Mouse (Mus musculus): Measurements from ENCODE around the gene Tenm2. TPM values are rescaled to one million over a fixed set of nuclear protein-coding genes. Genes with fewer than 3 reads are reported as not detected.

The Tenm2 gene
- total RNA-seq, 2 experiments from 2014 or later: 2.3 to 3.5 TPM

DNA sequence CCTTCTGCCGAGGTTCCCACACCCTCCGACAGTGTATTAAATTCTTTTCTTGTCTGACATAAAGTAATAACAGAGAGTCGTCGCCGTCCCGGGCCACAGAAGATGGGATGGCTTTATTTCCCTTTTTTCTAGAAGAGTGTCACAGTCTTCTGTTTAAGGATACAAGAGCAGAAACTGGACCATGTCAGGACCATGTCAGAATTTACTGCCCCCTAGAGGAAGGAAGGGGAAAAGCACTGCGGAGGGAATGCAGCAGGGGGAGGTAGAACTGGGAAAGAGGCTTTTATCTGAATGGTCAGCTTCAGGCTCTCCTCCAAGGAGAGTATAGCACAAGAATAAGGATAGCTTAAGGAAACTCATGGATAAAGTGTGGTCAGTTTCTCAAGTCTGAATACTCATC lies 745.7 kb downstream of the Tenm2 start:
- DNase-seq (ENCODE audit: low spot score in 2 of 2): no peak

DNA sequence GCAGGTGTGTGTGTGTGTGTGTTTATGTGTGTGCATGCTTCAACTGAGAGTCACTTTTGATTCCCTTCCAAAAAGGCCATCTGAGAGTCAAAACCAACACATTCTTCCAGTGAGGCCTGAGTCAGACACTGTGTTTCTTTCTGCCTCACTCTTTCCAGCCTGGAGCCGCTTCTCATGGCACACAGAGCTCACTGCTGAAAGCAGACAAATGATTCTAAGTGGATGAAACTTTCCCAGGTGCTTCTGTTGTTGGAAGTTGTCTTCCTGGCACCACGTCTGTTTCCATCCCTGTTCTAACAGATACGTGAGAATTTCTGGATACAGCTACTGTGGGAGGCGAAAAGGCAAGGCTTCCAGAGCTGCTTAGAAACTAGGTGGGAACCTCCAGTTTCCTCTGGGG lies 747.1 kb downstream of the Tenm2 start:
- DNase-seq (ENCODE audit: low spot score in 2 of 2): no peak

DNA sequence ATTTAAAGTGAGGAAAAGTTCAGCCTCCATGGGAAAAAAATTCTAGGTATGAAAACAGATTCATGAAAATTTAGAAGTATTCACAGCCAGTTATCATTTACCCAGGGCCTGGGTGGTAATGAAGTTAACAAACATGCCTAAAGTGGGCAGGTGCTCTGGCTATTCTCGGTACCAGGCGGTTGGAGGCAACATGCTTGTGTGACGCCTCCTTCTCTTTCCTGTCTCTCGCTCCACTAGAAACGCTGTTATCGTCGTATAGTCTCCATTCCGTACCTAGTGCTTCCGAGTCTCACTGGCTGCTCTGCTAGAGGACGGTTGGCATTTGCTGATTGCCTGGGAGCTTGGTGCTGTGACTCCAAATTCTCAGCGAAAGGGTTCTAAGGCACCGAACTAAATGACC lies 749.7 kb downstream of the Tenm2 start:
- DNase-seq (ENCODE audit: low spot score in 2 of 2): no peak

DNA sequence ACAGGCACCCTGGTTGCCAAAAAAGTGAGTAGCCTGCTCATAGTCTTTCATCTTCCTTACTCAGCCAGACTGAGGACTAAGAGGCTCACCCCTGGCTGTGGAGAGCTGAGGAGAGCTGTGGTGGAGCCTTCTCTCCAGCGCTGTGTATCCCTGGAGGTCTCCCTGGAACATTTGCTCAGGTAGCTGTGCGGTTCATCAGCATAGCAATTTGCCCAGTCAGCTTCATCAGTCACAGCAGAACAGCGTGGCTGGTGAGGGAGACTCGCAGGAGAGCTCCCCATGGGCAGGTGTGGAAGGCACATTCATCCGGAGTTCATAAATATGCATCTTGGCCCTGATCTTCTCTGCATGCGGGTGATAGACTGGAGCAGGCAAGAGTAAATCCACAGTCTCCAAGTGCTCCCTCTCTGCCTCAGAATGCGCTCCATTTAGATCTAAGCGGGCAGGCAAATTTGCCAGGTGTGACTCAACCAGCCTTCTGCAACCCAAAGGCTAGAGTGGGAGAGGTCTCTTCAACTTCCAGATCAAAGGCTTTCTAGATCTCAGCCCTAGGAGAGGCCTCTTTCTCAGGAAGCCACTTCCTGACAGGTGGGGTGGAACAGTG lies 751.2 kb downstream of the Tenm2 start:
- no peak for DNase-seq (ENCODE audit: low spot score in 2 of 2)

DNA sequence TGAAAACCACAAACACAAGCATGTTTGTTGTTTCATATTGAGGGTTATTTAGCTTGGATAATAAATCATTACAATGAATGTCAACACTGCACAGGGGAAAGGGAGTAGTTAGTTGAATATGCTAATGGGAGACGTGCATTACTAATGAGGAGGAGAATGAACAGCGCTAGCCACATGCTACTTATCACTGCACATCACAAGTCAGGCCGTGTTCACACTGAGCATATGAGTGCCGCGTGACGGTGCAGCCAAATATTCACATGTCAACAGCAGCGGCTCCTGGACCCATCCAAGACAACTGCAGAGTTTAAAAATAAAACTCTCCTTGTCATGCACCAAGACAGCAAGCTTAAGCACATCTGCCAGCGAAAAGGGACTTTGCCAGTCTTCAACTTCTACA lies 753.6 kb downstream of the Tenm2 start:
- no peak for DNase-seq (ENCODE audit: low spot score in 2 of 2)

DNA sequence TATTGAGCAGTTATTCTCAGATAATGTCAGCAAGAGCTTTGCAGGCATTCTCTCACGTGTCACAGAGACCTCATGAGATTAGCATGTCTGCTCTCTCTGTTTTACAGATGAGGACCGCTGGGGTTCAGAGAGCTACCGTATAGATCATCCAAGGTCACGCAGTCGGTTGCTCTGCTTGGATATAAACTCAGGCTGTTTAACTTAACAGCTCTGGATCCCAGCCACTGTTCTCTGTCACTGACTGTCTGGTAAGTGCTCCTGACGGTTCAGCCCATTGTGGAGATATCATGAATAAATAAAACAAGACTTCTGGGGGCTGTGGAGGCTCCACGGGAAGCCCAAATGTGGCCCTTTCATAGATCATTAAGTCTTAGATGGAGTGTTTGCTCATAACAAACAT lies 754.2 kb downstream of the Tenm2 start:
- DNase-seq (ENCODE audit: low spot score in 2 of 2): no peak

DNA sequence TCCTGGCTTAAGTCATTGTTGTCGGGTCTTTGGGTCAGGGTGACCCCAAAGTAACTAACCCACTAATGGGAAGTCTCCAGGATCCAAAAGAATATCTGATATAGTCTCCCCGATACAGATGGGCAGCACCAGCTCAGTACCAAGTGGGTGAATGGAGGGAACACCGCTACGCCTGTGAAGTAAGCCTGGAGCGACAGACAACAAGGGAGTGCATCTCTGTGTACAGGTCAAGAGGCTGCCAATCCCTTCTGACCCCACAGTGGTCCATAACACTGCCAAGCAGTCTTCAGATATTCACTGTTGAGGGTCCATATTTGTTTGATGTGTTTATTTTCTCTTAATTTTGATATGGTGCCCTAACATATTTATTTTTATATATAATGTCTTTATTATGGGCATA lies 754.7 kb downstream of the Tenm2 start:
- no peak for DNase-seq (ENCODE audit: low spot score in 2 of 2)

DNA sequence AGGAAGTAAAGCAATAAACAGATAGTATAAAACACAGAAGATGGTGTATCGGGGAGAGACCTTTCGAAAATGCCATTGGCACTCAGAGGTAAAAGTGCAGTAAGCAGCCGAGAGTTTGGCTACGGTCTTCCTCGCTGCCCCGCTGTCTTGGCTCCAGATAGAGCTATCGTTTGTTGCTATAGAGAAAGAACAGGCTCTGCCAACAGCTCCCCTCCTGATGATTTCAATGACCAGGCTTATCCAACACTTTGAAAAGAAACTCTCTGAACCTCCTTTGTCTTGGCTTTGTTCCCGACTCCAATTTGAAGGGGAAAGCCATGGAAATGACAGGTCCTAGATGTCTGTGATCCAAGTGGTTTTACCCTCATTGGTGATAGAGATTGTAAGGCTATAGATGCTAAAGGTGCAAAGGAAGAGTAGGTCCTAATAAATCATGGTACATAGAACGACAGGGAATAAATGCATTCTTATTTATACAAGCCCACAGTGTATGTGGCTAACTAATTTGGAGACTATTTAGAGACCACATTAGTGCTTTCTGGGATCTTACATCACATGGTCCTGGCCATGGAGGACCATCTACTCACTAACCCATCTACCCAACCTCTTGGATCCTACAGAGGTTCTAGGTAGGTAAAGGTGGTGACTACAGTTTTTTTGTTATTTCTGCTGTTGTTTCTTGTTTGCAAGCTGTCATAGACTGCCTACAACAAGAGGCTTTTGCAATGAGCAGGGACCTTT lies 765.8 kb downstream of the Tenm2 start:
- no peak for DNase-seq (ENCODE audit: low spot score in 2 of 2)

DNA sequence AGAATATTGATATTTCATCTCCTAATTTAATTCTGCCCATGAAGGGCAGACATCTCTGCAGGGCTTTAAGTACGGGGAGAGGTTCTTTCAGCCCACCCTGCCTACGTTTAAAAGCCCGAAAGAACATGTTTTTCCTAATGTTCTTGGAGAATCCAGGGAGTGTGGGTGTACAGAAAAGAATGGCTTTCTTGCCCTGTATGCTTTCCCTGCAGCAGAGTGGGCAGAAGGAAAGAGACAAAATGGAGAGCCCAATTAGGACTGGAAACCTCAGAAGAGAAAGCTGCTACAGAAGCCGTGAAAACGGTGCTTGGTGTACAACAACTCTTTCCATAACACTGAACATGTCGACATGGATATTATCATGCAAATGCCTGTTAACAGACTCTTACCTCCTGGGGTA lies 777.3 kb downstream of the Tenm2 start:
- no peak for DNase-seq (ENCODE audit: low spot score in 2 of 2)

DNA sequence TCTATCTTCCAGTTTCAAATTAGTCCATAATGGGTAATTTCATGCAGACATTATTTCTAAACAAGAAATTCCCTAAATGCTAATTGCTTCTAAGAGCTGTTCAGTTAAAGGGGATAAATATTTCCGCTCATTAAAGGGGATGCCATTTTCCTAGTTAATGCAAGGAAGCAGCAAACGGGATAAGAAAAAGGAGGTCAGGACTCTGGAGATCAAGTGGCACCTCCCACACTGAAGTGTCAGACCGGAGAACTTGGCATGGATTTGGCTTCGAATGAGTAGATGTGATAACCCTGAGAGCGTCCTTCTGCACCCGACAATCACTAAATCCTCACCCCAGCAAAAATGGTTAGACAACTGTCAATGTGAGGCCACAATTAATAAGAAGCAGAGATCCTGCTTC lies 781.7 kb downstream of the Tenm2 start:
- DNase-seq (ENCODE audit: low spot score in 2 of 2): no peak

DNA sequence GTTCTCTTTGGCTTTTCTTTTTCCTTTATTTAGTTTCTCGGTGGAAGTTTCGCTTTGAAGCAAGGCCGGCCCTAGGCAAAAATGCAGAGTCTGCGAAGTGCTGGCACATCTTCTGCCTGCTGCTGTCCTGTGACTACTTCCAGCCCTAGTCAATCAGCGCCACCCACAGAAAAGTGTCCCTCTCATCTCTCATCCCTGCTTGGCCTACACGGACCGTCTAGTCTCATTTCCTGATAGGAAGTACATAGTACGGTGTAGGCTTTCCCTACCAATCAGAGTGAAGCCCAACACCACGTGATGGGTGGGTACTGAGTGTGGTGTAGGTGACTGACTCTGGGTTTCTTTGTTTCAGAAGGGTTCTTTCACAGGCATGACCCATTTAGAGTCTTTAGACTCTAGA lies 783.3 kb downstream of the Tenm2 start:
- no peak for DNase-seq (ENCODE audit: low spot score in 2 of 2)

DNA sequence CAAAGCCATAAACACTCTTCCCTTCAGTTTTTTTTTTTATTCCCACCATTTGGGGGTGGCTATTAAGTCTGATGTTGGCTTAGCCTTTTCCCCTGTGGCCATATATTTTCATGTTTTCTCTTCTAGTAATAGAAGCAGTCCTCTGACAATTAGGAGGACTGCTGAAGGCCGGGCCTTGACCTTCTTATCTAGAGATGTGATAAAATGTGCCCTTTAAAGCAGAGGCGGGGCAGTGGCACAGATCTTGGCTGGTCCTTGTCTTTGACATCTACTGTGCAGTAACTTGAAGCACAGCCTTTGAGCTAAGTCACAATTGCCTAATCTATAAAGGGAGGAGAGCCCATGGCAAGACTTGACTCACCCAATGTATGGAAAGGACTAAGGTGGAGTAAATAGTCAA lies 789.4 kb downstream of the Tenm2 start:
- no peak for DNase-seq (ENCODE audit: low spot score in 2 of 2)

DNA sequence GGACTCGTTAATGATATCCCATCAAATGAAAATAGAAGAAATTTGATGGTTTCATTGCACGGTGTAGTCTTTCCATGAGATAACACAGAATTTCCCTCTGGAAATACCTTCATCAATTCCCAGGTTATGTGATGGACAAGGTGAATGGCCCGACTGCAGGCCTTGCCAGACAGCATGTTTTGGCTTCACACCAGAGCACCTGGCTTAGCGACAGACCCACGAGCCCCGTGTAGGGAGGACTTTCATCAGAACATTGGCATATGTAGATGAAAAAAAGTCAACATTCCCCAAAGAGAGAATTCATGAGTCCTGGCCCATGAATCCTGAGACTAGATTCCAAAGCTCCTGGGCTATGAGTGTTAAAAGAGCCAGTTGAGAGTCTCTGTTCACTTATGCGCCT lies 791.9 kb downstream of the Tenm2 start:
- DNase-seq (ENCODE audit: low spot score in 2 of 2): no peak

DNA sequence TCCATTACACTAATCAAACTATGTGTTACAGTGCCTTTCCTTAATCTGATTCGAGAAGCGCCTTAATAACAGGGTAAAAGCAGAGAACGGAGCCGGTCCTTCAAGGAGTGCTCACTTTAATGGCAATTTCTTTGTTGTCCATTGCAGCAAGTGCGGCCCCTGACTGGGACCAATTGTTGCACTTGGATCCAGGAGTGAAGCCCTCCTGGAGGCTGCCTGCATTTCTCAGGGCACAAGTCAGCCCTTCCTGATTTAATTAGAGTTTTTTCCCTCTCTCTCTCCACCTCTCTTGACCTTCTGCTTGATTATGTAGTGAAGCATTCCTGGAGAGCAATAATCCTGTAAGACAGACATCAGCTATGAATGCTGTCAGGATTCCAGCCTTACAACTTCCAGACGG lies 794.0 kb downstream of the Tenm2 start:
- DNase-seq (ENCODE audit: low spot score in 2 of 2): no peak

DNA sequence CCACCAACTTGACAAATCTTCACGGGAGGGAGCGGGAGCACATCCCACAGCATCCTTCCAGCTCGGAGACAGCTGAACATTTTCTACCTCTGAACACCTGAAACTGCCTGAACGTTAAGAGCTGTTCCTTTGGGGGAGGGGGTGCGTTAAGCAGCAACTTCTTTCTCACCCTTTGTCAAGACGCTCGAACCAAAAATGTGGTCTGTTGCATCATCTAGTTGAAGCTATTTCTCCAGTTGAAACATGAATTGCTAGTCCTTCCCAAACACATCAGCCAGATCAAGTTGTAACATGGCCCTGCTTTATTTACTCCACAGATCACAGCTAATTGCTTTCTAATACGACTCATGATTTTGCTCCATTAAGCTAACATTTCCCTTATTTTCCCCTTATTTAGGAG lies 799.5 kb downstream of the Tenm2 start:
- no peak for DNase-seq (ENCODE audit: low spot score in 2 of 2)

DNA sequence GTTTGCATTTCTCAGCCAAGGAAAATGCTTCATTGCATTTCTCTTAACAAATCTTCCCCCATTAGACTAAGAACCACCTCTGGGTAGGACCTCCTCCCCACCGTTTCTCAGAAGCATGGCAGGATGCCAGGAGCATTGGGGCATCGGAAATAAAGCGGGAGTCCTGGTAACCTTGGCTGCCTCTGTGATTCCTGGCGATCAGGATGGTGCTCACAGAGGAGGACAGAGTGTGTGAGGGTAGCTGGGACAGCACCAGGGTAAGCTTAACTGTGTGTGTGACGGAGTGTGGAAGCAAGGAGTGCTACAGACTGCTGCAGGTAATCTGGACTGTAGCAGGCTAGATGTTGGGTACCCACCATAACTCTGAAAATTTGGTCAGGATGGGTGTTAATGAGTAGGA lies 806.8 kb downstream of the Tenm2 start:
- no peak for DNase-seq (ENCODE audit: low spot score in 2 of 2)

DNA sequence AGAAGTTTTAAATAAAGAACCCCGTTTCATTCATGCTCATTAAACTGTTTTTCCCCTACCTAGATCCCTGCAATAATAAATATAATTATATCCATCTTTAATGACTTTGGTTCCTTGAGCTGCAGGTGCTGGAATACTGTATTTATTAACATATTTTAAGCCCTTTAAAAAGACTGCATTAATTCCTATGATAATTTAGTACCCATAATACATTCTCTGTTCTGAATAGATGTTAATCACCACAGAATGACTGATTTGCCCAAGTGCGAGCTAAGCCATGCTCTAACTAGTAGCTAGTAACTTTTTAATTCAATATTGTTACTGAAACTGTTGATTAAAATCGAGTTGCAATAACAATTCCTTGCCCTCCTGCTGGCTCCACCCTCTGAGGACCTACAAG lies 810.8 kb downstream of the Tenm2 start:
- no peak for DNase-seq (ENCODE audit: low spot score in 2 of 2)

DNA sequence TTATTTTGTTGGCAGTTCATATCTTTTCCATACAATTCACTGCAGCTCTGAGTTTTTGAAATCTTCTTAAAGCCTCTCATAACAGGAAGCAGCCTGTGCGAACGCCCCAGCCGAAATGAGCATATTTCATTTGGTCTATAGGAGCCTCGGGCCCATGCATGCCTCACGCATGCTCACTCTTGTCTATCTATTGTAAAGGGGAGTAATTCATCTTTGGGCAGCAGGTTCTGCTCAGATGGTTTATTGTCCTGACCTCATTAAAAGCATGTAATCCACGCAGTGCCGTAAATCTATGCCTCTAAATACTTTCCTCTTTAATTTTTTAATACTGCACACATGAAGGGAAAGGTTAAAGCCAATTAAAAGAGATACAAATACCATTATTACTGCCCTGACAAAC lies 815.7 kb downstream of the Tenm2 start:
- DNase-seq (ENCODE audit: low spot score in 2 of 2): no peak

DNA sequence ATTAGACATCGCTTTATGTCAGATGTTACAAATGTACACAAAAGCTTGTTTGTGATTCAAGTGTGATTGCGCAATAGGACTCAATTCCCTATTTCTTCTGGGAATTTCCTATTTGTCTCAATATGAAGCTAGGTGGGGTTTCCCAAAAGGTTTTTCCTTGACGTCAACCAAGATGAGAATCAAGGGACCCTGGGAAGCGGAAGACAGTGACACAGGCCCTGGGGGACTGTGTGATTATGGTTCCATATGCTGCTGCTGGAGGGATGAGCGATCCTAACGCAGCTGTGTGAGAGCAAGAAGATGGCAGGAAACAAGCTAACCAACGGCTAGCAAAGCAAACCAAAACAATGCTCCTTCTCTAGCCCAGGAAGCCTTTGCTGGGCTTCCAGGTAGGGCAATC lies 820.5 kb downstream of the Tenm2 start:
- no peak for DNase-seq (ENCODE audit: low spot score in 2 of 2)

DNA sequence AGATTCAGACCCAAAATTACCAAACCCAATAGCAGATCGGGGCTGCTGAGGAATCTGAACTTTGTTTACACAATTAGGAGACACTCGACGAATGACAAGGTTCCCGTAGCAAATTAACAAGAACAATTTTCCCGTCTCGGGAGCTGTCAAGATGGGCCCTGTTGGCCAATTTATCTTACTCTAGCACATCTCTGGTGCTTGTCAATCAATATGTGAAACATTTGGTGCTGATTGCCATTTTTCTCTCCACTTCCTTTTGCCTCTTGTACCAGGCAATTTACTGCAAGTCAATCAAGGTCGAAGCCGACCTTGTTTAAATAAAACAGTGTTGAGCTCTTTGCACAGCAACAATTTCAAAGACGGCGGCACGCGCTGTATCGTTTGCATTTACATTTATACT lies 824.9 kb downstream of the Tenm2 start:
- no peak for DNase-seq (ENCODE audit: low spot score in 2 of 2)

DNA sequence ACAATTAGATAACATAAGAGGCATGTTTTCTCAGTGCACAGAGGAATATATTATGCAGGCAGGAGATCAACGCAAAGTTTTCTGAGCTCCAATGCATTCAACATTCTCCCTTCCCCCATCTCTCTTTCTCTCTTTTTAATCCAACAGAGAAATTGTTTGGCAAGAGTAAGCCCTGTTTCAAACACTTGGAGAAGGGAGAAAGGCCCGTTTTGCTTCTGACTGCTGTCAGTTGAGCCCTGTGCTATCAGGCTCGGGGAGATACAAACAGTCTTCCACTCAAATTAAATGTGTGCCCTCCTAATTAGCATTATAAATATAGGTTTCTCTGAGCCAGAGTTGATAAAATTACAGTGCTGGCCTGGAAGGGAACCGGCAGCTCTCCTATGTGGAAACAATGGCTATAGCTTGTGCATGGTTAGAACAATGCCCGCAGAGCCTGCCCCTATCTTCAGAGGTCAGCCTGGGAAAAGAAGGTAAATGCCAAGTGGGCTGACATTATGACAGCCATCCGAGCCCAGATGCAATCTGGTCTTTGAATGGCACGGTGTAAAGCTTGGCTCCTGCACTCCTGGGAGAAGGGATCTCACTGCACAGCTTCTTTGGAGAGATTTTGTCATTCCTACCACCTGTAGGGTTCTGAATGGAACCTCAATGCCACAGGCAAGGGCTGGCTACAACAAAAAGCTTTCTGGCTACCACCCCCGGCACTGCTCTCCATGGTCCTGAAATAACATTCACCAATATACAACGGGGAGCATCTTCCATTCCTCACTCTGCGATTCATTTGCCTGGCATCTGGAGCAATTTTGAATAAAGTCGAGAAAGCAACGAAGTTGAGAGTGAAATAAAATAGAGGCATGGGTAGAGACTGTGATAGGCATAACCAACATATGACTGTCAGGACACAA lies 839.7 kb downstream of the Tenm2 start:
- no peak for DNase-seq (ENCODE audit: low spot score in 2 of 2)

DNA sequence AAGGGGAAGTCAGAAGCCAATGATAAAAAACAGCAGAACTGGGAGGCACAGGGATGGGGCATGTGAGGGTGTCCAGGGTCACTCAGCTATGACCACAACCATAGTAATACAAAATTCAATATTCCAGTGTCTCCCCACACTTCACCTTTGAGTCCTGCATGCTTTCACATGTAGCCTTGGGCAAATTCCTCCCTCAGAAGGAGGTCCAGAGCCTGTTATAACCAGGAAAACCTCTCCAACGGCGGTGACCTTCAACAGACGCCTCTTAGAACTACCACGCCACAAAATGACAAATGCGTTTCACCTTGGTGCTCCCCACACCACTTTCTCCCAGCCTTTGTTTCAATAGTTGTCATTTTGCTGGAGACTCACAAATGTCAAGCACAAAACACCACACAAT lies 851.1 kb downstream of the Tenm2 start:
- no peak for DNase-seq (ENCODE audit: low spot score in 2 of 2)

All from adrenal gland, postnatal 4 days (tissue).